Mouse (Mus musculus) heart, adult 2 months (tissue): ENCODE results near the gene Ppm1f. TPM values are rescaled to one million over a fixed set of nuclear protein-coding genes. Genes with fewer than 3 reads are reported as not detected.

Experiments
- DNase-seq, 2 experiments: peaks; one replicate each; pipeline ENCODE4 v3.0.0; 2021
- H3K27ac ChIP-seq: fragments of 200-600 bp; 2 replicates; pipeline ENCODE4 v1.8.1; 2022
- H3K27me3 ChIP-seq: fragments of 200-500 bp; 2 replicates; pipeline ENCODE4 v1.6.1; 2012; ENCODE audit warnings: mild to moderate bottlenecking, low read length, inconsistent platforms, mixed read lengths; ENCODE audit not compliant: control insufficient read depth, insufficient read depth
- H3K36me3 ChIP-seq: fragments of 200-500 bp; 2 replicates; pipeline ENCODE4 v1.6.1; 2012; ENCODE audit warnings: low read length, inconsistent platforms; ENCODE audit not compliant: control insufficient read depth, insufficient read depth
- H3K4me1 ChIP-seq: fragments of 200-500 bp; 2 replicates; pipeline ENCODE4 v1.6.1; 2011; ENCODE audit warnings: low read length; ENCODE audit not compliant: control insufficient read depth, insufficient read depth
- H3K4me3 ChIP-seq: fragments of 200-600 bp; 2 replicates; pipeline ENCODE4 v1.8.1; 2022
- H3K79me2 ChIP-seq: fragments of 200-500 bp; replicated peaks from 2 replicates; pipeline ENCODE4 v1.6.1; 2012; ENCODE audit warnings: mild to moderate bottlenecking, inconsistent platforms, low read length, moderate library complexity, mixed read lengths; ENCODE audit not compliant: control insufficient read depth, insufficient read depth
- H3K9ac ChIP-seq: fragments of 200-500 bp; 2 replicates; pipeline ENCODE4 v1.6.1; 2012; ENCODE audit warnings: low read depth, mild to moderate bottlenecking, control low read depth, inconsistent platforms, low read length, mixed read lengths
- CTCF ChIP-seq: fragments of 200-600 bp; IDR thresholded peaks from 2 replicates; pipeline ENCODE4 v1.8.1; 2022; ENCODE audit warnings: antibody characterized with exemption, mild to moderate bottlenecking, moderate library complexity
- EP300 ChIP-seq: fragments of 200-500 bp; IDR thresholded peaks from 2 replicates; pipeline ENCODE4 v1.6.1; 2011; ENCODE audit warnings: low read depth, low read length, control low read depth; ENCODE audit not compliant: insufficient read depth
- POLR2A ChIP-seq: fragments of 200-500 bp; IDR thresholded peaks from 2 replicates; pipeline ENCODE4 v1.6.1; 2011; ENCODE audit warnings: mild to moderate bottlenecking, low read depth, low read length, control low read depth; ENCODE audit not compliant: insufficient read depth
- WGBS: fragments of 180-500 bp; shearing (Covaris S2); methylation state at CpG from one replicate; pipeline ENCODE4 v1.1.7; 2018; 5-methylcytosine and 5-hydroxymethylcytosine counted together
- intact Hi-C: fragments of 180-260 bp; cut with DNase I; formaldehyde crosslinking; loops from one replicate; pipeline ENCODE4 v1.15.1; 2025
- polyA plus RNA-seq: library from polyadenylated mRNA; depleted of rRNA; stranded (reverse); fragments of >200 nt; gene quantifications from 2 replicates; pipeline ENCODE4 v1.2.3, GENCODE M21; 2012
- total RNA-seq, 2 experiments: library from RNA; stranded (reverse); gene quantifications; 2 replicates each; pipeline ENCODE4 v1.2.3; 2021

Ppm1f gene
- total and polyA plus RNA-seq, 3 experiments, result 15.6 to 24.6 (median 20.9) TPM

GRCm38 (mm10) chr16:16870241-16870616 is 26.0 kb upstream of the Ppm1f start:
- TF ChIP-seq POLR2A (no peak), CTCF (no peak), EP300 (no peak)
- Histone ChIP-seq H3K9ac (no peak overlapping the region), H3K36me3 (peaks cover 6% of the 10 kb centered on the region; the same call in 1 of the 2 replicates), H3K4me1 (0 out of 2 replicates have a peak, but pooled peaks cover 2% of the 10 kb centered on the region), H3K79me2 (0 out of 2 replicates have a peak, but pooled peaks cover 1% of the 10 kb centered on the region), H3K27ac (peak overlapping the region; percentile 92), H3K4me3 (peak overlapping the region; percentile 75), H3K27me3 (no peaks in the 10 kb centered on the region)
- WGBS, result 31% methylated on average over 7 of the region's 7 CpGs
- intact Hi-C loops, result loop anchor here (2.0 kb wide), 1 partner anchor 15 kb away; no protein-coding TSS in a partner anchor
- DNase-seq, result no peak

- TF ChIP-seq CTCF (peak; percentile 57), EP300 (peak; percentile 85), POLR2A (peak; percentile 86)
- intact Hi-C loops, result loop anchor here (2.0 kb wide), 1 partner anchor 16 kb away; no protein-coding TSS in a partner anchor
- Histone ChIP-seq H3K9ac (peak within 1 kb of the TSS; percentile 94), H3K36me3 (peaks cover 6% of the 10 kb centered on the region; the same call in 1 of the 2 replicates), H3K79me2 (0 out of 2 replicates have a peak, but pooled peaks cover 1% of the 10 kb centered on the region), H3K27me3 (no peaks in the 10 kb centered on the region), H3K27ac (peak within 1 kb of the TSS; percentile 92), H3K4me3 (peak within 1 kb of the TSS; percentile 75), H3K4me1 (0 out of 2 replicates have a peak, but pooled peaks cover 2% of the 10 kb centered on the region)
- peak; percentile 88 to 90 for DNase-seq
- under 1% methylated on average over 49 of the region's 49 CpGs for WGBS
These were observed 25.5 kb upstream of the Ppm1f start, which contains the start of the genes Top3b and Vpreb1 for GRCm38 (mm10) chr16:16870617-16871331. Top3b (plus strand) TSS chr16:16870736. Vpreb1 (minus strand) TSS chr16:16870843.

DNA sequence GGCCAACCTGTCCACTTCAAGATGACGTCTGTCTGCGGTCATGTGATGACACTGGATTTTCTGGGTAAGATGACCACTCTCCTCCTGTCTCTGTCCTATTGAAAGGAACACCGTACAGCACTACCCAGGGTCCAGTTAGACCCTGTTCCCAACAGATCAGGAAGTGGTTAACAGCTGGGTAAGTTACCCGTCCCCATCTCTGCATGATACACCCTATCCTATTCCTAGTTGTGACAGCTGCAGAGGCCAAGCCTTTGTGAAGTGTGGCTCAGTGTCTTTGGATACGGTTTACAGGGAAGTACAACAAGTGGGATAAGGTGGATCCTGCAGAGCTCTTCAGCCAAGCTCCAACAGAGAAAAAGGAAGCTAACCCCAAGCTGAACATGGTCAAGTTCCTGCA is 17.2 kb upstream of the Ppm1f start:
- intact Hi-C loops, result no loop called here
- Histone ChIP-seq H3K27me3 (no peaks in the 10 kb centered on the region), H3K4me3 (no peak overlapping the region), H3K9ac (no peak overlapping the region), H3K79me2 (0 out of 2 replicates have a peak, but pooled peaks cover 1% of the 10 kb centered on the region), H3K4me1 (0 out of 2 replicates have a peak, but pooled peaks cover 2% of the 10 kb centered on the region), H3K27ac (no peak overlapping the region), H3K36me3 (no peaks in the 10 kb centered on the region)
- TF ChIP-seq EP300 (no peak), POLR2A (no peak), CTCF (no peak)
- DNase-seq, result no peak
- 84% methylated on average over 5 of the region's 5 CpGs for WGBS

GRCm38 (mm10) chr16:16888341-16888740 is 7.9 kb upstream of the Ppm1f start:
- H3K9ac ChIP-seq, result no peak overlapping the region
- H3K79me2 ChIP-seq, result no peaks in the 10 kb centered on the region
- TF ChIP-seq EP300, result no peak
- no peak for TF ChIP-seq POLR2A
- no peak for TF ChIP-seq CTCF
- 97% methylated on average over 1 of the region's 1 CpGs for WGBS
- no peaks in the 10 kb centered on the region for H3K4me1 ChIP-seq
- no peak overlapping the region for H3K27ac ChIP-seq
- no peaks in the 10 kb centered on the region for H3K36me3 ChIP-seq
- H3K4me3 ChIP-seq, result no peak overlapping the region
- intact Hi-C loops, result no loop called here
- no peaks in the 10 kb centered on the region for H3K27me3 ChIP-seq
- DNase-seq, result no peak

DNA sequence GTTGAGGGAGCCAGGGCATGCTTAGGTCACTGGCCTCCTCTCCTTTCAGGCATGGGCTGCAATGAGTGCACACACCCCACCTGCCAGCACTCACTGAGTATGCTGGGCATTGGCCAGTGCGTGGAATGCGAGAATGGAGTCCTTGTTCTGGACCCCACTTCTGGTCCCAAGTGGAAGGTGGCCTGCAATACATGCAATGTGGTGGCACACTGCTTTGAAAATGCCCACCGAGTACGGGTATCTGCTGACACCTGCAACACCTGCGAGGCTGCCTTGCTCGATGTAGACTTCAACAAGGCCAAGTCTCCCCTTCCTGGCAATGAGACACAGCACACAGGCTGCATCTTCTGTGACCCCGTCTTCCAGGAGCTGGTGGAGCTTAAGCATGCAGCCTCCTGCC is 3.9 kb upstream of the Ppm1f start:
- intact Hi-C loops, result loop anchor here (10.0 kb wide), 1 partner anchor 382 kb away; the partner anchor contains the start of gene Tmem191c
- no peaks in the 10 kb centered on the region for H3K36me3 ChIP-seq

GRCm38 (mm10) chr16:16896015-16896381 is 271 bp upstream of the Ppm1f start:
- no peaks in the 10 kb centered on the region for H3K36me3 ChIP-seq
- intact Hi-C loops, result loop anchor here (1.0 to 10.0 kb wide), 2 partner anchors 16 to 379 kb away; partner anchors contain the start of gene Tmem191c
- H3K4me3 ChIP-seq, result no peak overlapping the region; the same call in 1 of the 2 replicates
- peaks cover 4% of the 10 kb centered on the region for H3K4me1 ChIP-seq
- no peak overlapping the region for H3K9ac ChIP-seq
- WGBS, result 19% methylated on average over 4 of the region's 4 CpGs
- H3K27ac ChIP-seq, result peak overlapping the region; percentile 87; the same call in 1 of the 2 replicates
- no peak for TF ChIP-seq POLR2A
- no peak for TF ChIP-seq CTCF
- TF ChIP-seq EP300, result no peak
- no peaks in the 10 kb centered on the region; the same call in 1 of the 2 replicates for H3K79me2 ChIP-seq
- H3K27me3 ChIP-seq, result no peaks in the 10 kb centered on the region
- DNase-seq, result no peak

More for the DNA sequence above, 3.9 kb upstream of the Ppm1f start:
- H3K4me1 ChIP-seq, result peaks cover 2% of the 10 kb centered on the region
- H3K79me2 ChIP-seq, result no peaks in the 10 kb centered on the region
- DNase-seq, result no peak
- H3K27ac ChIP-seq, result no peak overlapping the region
- no peak overlapping the region for H3K4me3 ChIP-seq
- TF ChIP-seq EP300, result no peak
- no peak for TF ChIP-seq POLR2A
- no peak for TF ChIP-seq CTCF
- H3K9ac ChIP-seq, result no peak overlapping the region
- 93% methylated on average over 7 of the region's 7 CpGs for WGBS
- H3K27me3 ChIP-seq, result no peaks in the 10 kb centered on the region
